ENCODE assay signal across 8 mouse cellular contexts in the genomic region with DNA sequence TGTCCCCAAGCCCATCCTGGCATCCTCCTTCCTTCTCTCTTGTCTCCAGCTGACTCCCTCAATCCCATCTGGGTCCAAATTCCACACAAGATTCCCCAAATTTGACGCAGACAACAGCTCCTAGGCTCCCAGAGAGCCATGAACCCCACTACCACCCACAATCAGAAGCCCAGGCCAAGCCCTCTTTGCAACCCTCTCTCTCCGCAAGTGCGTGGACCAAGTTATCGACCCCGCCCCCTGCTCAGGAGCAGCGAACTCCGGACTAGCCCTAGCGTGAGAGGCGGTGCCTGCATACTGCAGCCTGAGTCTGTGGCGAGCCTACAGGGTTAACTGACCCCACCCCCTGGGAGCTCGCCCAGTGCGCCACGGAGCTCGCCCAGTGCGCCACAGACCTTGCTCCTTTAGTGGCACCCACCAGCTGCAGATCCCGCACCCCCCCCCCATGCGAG. TPM values are rescaled to one million over a fixed set of nuclear protein-coding genes. Genes with fewer than 3 reads are reported as not detected.
A peak's percentile ranks its signal among the peaks of the same experiment; 100 is the strongest.
DNase-seq lines count a peak whose midpoint lies in the region; ATAC-seq and TF ChIP-seq lines count a peak whose summit lies in the region.
"Had no signal": no experiment of that assay in that cellular context is flagged by ENCODE, and none has a peak within 500 bp of the region (broad histone marks: within the 10 kb centered on the region; RNA-seq: fewer than 3 reads in every experiment).

No protein-coding gene starts in this region.

- H3K4me2 ChIP-seq in kidney, postnatal 0 days (ENCODE audit: low read length) = peak overlapping the region; percentile 46
- H3K4me2 ChIP-seq in hindbrain, embryonic 13.5 days = peak overlapping the region; percentile 93
- H3K4me2 ChIP-seq in midbrain, embryonic 14.5 days (ENCODE audit: low read length) = peak overlapping the region; percentile 95

- TF ChIP-seq CTCF in kidney, postnatal 0 days (IDR thresholded peaks at IDR 0.05; ENCODE audit: low read depth) = no peak
- TF ChIP-seq CTCF in cortical plate, adult 2 months (IDR thresholded peaks at IDR 0.05; ENCODE audit: extremely low read depth, insufficient read depth, low read length) = no peak

- under 1% methylated on average over 17 of the region's 17 CpGs for WGBS in kidney, postnatal 0 days
- whole genome bisulfite sequencing in hindbrain, embryonic 13.5 days = 2% methylated on average over 17 of the region's 17 CpGs
- WGBS in midbrain, embryonic 14.5 days = 1% methylated on average over 17 of the region's 17 CpGs

- H3K27ac ChIP-seq in kidney, postnatal 0 days = no peak overlapping the region
- H3K27ac ChIP-seq in cortical plate, adult 2 months (ENCODE audit: insufficient read depth, low read length) = peak overlapping the region; percentile 15
- no peak overlapping the region for H3K27ac ChIP-seq in hindbrain, embryonic 13.5 days
- no peak overlapping the region for H3K27ac ChIP-seq in midbrain, embryonic 14.5 days (replicated peaks; ENCODE audit: low read depth, low read length)
- H3K27ac ChIP-seq: macrophage had no signal

- no peak for TF ChIP-seq POLR2A in cortical plate, adult 2 months (IDR thresholded peaks at IDR 0.05; ENCODE audit: extremely low read depth, insufficient read depth, low read length)

- no peak for ATAC-seq in kidney, postnatal 0 days (replicated peaks; ENCODE audit: low FRiP score, low read depth)
- peak; percentile 41; the same call in 1 of the 2 replicates for ATAC-seq in hindbrain, embryonic 13.5 days (ENCODE audit: low FRiP score)
- 0 out of 2 replicates have a peak, but pooled peaks have one; percentile 14 for ATAC-seq in midbrain, embryonic 14.5 days (ENCODE audit: low FRiP score, low TSS enrichment)
- ATAC-seq in megakaryocyte-erythroid progenitor cell, adult 5-6 weeks (replicated peaks; ENCODE audit: low FRiP score, low TSS enrichment, poor library complexity, severe bottlenecking) = no peak

- peaks cover 44% of the 10 kb centered on the region for H3K27me3 ChIP-seq in kidney, postnatal 0 days (ENCODE audit: insufficient read depth, low read length)
- H3K27me3 ChIP-seq in hindbrain, embryonic 13.5 days = peaks cover 69% of the 10 kb centered on the region
- peaks cover 45% of the 10 kb centered on the region for H3K27me3 ChIP-seq in midbrain, embryonic 14.5 days (ENCODE audit: control insufficient read depth, insufficient read depth, low read length)

- no peaks in the 10 kb centered on the region for H3K9me3 ChIP-seq in kidney, postnatal 0 days (replicated peaks; ENCODE audit: low read length)
- H3K9me3 ChIP-seq in hindbrain, embryonic 13.5 days = no peaks in the 10 kb centered on the region
- H3K9me3 ChIP-seq in midbrain, embryonic 14.5 days (ENCODE audit: control insufficient read depth, low read length) = no peaks in the 10 kb centered on the region

- DNase-seq in kidney, postnatal 0 days (ENCODE audit: low spot score) = peak; percentile 7
- DNase-seq in kidney, postnatal 25 days = no peak
- DNase-seq in midbrain, embryonic 14.5 days = peak; percentile 32
- no peak for DNase-seq in thymus, postnatal 14 days

- H3K4me3 ChIP-seq in kidney, postnatal 0 days (replicated peaks; ENCODE audit: low read depth, low read length) = no peak overlapping the region
- peak overlapping the region; percentile 79 for H3K4me3 ChIP-seq in cortical plate, adult 2 months (ENCODE audit: insufficient read depth, low read length)
- H3K4me3 ChIP-seq in hindbrain, embryonic 13.5 days = peak overlapping the region; percentile 54
- peak overlapping the region; percentile 50 for H3K4me3 ChIP-seq in midbrain, embryonic 14.5 days (replicated peaks; ENCODE audit: low read depth, low read length)

- no peaks in the 10 kb centered on the region for H3K36me3 ChIP-seq in kidney, postnatal 0 days (ENCODE audit: insufficient read depth, low read length)
- no peaks in the 10 kb centered on the region for H3K36me3 ChIP-seq in hindbrain, embryonic 13.5 days
- H3K36me3 ChIP-seq in midbrain, embryonic 14.5 days (ENCODE audit: control insufficient read depth, insufficient read depth, low read length) = no peaks in the 10 kb centered on the region

- H3K9ac ChIP-seq in kidney, postnatal 0 days (ENCODE audit: low read depth, low read length) = no peak overlapping the region
- H3K9ac ChIP-seq in hindbrain, embryonic 13.5 days = peak overlapping the region; percentile 75
- H3K9ac ChIP-seq in midbrain, embryonic 14.5 days (replicated peaks; ENCODE audit: low read length) = peak overlapping the region; percentile 57; the same call in 1 of the 2 replicates

- H3K4me1 ChIP-seq in kidney, postnatal 0 days (replicated peaks; ENCODE audit: insufficient read depth, low read length) = no peaks in the 10 kb centered on the region
- peaks cover 3% of the 10 kb centered on the region for H3K4me1 ChIP-seq in cortical plate, adult 2 months (ENCODE audit: control insufficient read depth, insufficient read depth, low read length)
- peaks cover 42% of the 10 kb centered on the region for H3K4me1 ChIP-seq in hindbrain, embryonic 13.5 days (replicated peaks)
- H3K4me1 ChIP-seq in midbrain, embryonic 14.5 days (ENCODE audit: control insufficient read depth, insufficient read depth, low read length) = peaks cover 7% of the 10 kb centered on the region

RNA-seq across cellular contexts. Expression of a gene that starts 2.6 kb away (rescaled TPM):
- polyA plus RNA-seq in kidney, postnatal 0 days (2015; fragmentation: Nextera tagmentation; extraction: Ambion mirVana) = 0.01 and 0.08 TPM in 2 replicates
- 39.1 and 43.5 TPM in 2 replicates for polyA plus RNA-seq in cortical plate, adult 2 months (2012; rRNA removed)
- 5.3 TPM in 2 replicates for polyA plus RNA-seq in hindbrain, embryonic 13.5 days (2015; fragmentation: Nextera tagmentation; extraction: Ambion mirVana)
- 2.4 and 3.0 TPM in 2 replicates for polyA plus RNA-seq in midbrain, embryonic 14.5 days (2014; fragmentation: Nextera tagmentation; extraction: Ambion mirVana)
- not detected in 2 replicates for total RNA-seq in megakaryocyte-erythroid progenitor cell, adult 5-6 weeks (2014; fragmentation: Nextera tagmentation)
- total RNA-seq in megakaryocyte-erythroid progenitor cell, adult 5-6 weeks (2017) = not detected in 2 replicates
- polyA plus RNA-seq: macrophage had no signal

Comparison
In these comparisons a context has a peak if more than half of its experiments do, and no peak if none do; other contexts are left out.
1. DNase-seq: peak in kidney, postnatal 0 days (single experiment) and midbrain, embryonic 14.5 days (single experiment); none in kidney, postnatal 25 days (0 of 2) and thymus, postnatal 14 days (single experiment).
2. ATAC-seq: peak in hindbrain, embryonic 13.5 days (single experiment) and midbrain, embryonic 14.5 days (single experiment); none in kidney, postnatal 0 days (single experiment) and megakaryocyte-erythroid progenitor cell, adult 5-6 weeks (single experiment).
3. Peak in every context shown above with its lines, with median percentiles within 50 percentile points of each other: H3K4me2 ChIP-seq.